Mouse (Mus musculus): ENCODE data around the gene Dennd1a.
A peak's percentile ranks its signal among the peaks of the same experiment; 100 is the strongest.

The Dennd1a gene

GRCm38 (mm10) chr2:38048996-38049395 lies 238.2 kb downstream of the Dennd1a start:
- no peak for ATAC-seq (ENCODE audit: low TSS enrichment)

DNA sequence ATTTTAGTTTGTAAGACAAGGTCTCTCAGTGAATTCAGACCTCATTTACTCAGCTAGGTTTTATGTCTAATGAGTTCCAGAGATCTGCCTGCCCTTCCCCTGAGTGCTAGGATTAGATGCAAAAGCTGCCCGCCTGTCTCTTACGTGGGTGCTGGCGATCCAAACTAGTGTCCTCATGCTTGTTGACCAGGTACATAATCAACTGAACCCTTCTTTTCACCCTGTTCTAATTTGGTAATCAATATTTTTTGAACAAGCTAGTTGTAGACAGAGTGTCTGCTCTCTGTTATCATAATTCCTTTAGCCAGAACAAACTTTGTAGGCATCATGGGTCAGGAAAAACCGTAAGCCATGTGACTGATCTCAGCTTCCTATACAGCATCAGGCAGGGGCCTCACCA lies 241.9 kb downstream of the Dennd1a start:
- ATAC-seq (ENCODE audit: low TSS enrichment), result no peak

DNA sequence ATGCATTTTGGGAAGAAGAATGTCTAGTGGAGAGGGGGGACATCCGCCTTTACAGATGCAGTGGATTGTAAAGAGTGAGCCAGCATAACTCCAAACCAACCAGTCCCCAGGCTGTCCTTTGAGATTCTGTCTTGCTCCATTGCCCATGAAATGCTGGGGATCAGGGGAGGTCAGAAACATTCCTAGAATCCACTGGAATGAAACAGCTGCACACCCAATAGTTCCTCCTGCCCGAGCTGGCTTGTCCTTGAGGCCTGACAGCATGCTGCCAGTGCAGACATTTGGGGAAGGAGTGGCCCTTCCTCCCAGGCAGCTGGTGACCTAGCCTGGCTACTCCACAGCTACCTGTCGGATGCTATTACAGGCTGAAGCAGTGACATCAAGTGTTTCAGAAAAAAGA lies 246.3 kb downstream of the Dennd1a start:
- no peak for ATAC-seq (ENCODE audit: low TSS enrichment)

- ATAC-seq (ENCODE audit: low TSS enrichment), result no peak
Measured at GRCm38 (mm10) chr2:38039621-38040020, 247.6 kb downstream of the Dennd1a start.

DNA sequence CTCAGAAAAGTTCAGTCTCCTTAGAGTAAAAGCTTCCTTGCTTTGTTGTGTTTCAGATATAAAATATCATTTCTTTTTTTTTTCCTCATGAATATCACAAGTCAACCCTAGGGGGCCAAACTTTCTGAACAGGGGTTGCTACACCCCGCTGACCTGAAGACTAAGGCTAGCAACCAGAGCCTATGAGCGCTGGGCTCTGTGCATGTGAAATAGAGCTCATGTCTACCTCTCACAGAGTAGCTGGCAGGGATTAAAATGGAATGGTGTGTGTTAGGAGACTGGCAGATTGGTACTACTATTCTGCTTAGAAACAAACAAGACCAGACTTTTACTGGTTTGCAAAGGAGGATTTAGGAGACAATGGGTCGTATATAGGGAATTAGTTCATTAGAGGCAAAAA lies 258.9 kb downstream of the Dennd1a start:
- no peak for ATAC-seq (ENCODE audit: low TSS enrichment)

DNA sequence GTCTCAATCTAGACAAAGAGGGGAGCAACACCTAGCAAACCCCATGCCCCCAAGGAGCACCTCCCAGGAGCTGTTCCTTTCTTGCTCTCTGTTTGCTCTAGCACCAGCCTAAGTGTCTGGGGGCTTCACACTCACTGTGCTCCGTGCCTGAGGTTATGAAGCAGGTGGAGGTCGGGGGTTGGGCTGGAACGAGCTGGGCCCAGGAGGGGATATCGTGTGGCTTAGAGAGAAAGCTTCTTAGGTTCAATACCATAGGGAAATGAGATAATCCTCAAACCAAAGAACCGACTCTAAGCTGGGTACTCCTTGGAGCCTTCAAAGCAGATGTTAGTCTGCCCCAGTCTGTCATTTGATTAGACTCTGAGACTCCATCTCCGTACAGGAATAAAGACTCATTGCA lies 261.6 kb downstream of the Dennd1a start:
- ATAC-seq (ENCODE audit: low TSS enrichment), result no peak

GRCm38 (mm10) chr2:38023741-38024130 lies 263.5 kb downstream of the Dennd1a start:
- ATAC-seq (ENCODE audit: low TSS enrichment), result peak; percentile 76

- ATAC-seq (ENCODE audit: low TSS enrichment), result peak; percentile 94
Measured at GRCm38 (mm10) chr2:38023054-38023740, 264.0 kb downstream of the Dennd1a start.

DNA sequence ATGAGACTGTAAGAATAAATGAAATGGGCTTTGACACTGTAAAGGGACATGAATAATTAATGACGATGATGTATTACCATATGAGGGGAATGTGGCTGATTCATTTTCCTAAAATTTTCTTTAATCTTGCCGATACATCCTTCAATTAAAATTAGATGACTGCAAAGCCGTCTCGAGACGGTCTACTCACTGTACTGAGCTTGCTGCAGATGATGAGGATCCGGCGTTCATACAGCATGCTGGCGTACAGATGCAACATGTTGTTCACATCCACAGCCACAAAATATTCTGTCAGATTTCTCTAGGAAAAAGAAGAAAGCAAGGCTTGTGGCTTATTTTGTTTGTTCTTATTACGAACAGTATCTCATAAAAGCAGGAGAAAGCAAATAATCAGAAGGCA lies 266.0 kb downstream of the Dennd1a start:
- no peak for ATAC-seq (ENCODE audit: low TSS enrichment)

GRCm38 (mm10) chr2:38014702-38015101 lies 272.5 kb downstream of the Dennd1a start:
- ATAC-seq (ENCODE audit: low TSS enrichment), result no peak

- peak; percentile 58 for ATAC-seq (ENCODE audit: low TSS enrichment)
Measured at GRCm38 (mm10) chr2:38013839-38014365, 273.3 kb downstream of the Dennd1a start.

- ATAC-seq (ENCODE audit: low TSS enrichment), result no peak
Measured at GRCm38 (mm10) chr2:38007238-38007637, 280.0 kb downstream of the Dennd1a start.

GRCm38 (mm10) chr2:38003183-38003680 lies 284.0 kb downstream of the Dennd1a start:
- peak; percentile 62; the same call in 1 of the 2 replicates for ATAC-seq (ENCODE audit: low TSS enrichment)

GRCm38 (mm10) chr2:38001004-38001403 lies 286.2 kb downstream of the Dennd1a start:
- no peak for ATAC-seq (ENCODE audit: low TSS enrichment)

DNA sequence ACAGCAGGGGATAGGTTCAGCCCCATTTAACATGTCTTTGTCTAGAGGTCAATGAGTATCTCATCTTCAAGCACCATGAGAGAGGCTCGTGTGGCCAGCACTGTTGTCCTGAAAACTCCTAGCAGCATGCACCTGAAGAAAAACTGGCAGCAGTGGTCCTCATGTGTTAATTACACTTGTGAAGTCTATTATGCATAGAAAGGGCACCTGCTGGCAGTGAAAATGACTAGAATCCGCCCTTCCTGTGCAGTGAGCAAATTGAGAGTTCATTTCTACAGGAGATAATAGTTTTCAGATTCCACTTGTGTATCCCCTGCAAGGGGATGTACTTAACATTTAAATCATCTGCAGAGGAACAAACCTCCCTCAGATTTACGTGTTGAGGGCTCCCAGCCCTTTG lies 289.2 kb downstream of the Dennd1a start:
- no peak for ATAC-seq (ENCODE audit: low TSS enrichment)

- no peak for ATAC-seq (ENCODE audit: low TSS enrichment)
Measured at GRCm38 (mm10) chr2:37989091-37989490, 298.1 kb downstream of the Dennd1a start.

GRCm38 (mm10) chr2:37988301-37988700 lies 298.9 kb downstream of the Dennd1a start:
- no peak for ATAC-seq (ENCODE audit: low TSS enrichment)

DNA sequence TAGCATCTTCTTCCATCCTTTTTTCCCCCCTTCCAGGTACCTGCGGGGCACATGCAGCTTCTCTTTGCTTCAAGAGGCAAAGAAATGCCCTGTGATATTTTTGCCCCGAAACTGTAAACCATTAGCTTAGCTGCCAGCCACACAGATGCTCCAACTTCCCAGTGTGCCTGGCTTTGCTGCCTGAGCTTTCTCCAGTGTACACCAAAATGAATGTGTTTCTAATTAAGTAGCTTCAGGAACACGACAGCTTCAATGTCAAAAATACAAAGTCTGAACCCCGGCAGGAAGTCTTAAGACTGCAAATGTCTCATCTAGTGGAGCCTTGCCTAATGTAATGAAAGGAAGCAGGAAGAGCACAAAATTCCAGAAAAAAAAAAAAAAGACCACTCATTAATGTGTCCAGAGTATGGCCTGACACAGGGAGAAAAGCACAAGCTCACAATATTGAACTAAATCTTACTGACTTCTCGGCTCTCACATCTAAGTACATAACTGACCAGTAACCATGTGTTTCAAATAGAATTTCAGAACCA lies 301.4 kb downstream of the Dennd1a start:
- ATAC-seq (ENCODE audit: low TSS enrichment), result peak; percentile 39

DNA sequence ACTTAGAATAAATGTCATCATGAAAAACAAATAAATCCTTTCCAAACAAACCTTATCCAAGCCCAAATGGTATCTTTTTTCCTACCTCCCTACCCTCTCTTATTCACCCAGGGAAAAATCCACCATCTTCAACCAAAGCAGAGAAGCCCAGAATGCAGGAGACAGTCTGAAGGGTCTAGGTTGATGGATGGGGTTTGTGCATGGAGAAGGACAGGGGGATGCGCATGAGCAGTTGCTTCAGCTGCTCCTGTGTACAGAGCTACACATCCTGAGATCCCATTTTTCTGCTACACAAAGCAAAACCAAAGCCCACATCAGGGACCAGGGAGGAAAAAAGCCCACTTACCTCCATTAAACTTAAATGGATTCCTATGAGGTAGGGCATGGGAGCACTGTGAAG lies 304.5 kb downstream of the Dennd1a start:
- ATAC-seq (ENCODE audit: low TSS enrichment), result no peak

- no peak for ATAC-seq (ENCODE audit: low TSS enrichment)
Measured at GRCm38 (mm10) chr2:37981562-37982403, 305.4 kb downstream of the Dennd1a start.

DNA sequence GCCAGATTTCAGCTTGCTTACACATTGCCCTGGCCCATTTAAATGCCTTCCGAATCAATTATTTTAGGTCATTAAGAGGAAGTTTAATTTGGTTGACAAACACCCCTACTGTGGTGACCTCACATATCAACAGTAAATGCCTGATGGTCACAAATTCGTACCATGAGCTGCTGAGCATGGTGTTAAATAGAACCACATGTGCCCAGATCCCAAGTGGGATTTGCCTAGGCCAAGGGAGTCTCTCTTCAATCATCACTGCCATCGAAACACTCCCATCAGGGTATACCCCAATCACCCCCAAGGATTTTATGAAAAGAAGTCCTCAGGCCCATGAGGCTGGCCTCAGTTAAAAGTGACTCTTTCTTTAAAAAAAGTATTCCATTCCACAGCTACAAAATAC lies 313.0 kb downstream of the Dennd1a start:
- no peak for ATAC-seq (ENCODE audit: low TSS enrichment)

GRCm38 (mm10) chr2:37972621-37973020 lies 314.6 kb downstream of the Dennd1a start:
- ATAC-seq (ENCODE audit: low TSS enrichment), result no peak
